Mouse (Mus musculus): ENCODE data around the gene Ror1. TPM values are rescaled to one million over a fixed set of nuclear protein-coding genes. Genes with fewer than 3 reads are reported as not detected.

Ror1 gene
- total RNA-seq, 2 experiments from 2014 or later: 0.59 to 0.93 TPM

GRCm38 (mm10) chr4:100108551-100108950 lies 13.0 kb downstream of the Ror1 start:
- intact Hi-C loops (cut with DNase I): no loop called here
- no peak for DNase-seq (ENCODE audit: low spot score in 2 of 2)

GRCm38 (mm10) chr4:100114148-100114547 lies 18.6 kb downstream of the Ror1 start:
- DNase-seq (ENCODE audit: low spot score in 2 of 2): no peak
- intact Hi-C loops (cut with DNase I): no loop called here

- intact Hi-C loops (cut with DNase I): no loop called here
- DNase-seq (ENCODE audit: low spot score in 2 of 2): no peak
These were observed 20.8 kb downstream of the Ror1 start for GRCm38 (mm10) chr4:100116366-100116765.

GRCm38 (mm10) chr4:100118676-100119075 lies 23.1 kb downstream of the Ror1 start:
- intact Hi-C loops (cut with DNase I): no loop called here
- no peak for DNase-seq (ENCODE audit: low spot score in 2 of 2)

- DNase-seq (ENCODE audit: low spot score in 2 of 2): no peak
- intact Hi-C loops (cut with DNase I): no loop called here
These were observed 23.8 kb downstream of the Ror1 start for GRCm38 (mm10) chr4:100119431-100119830.

GRCm38 (mm10) chr4:100120547-100120946 lies 25.0 kb downstream of the Ror1 start:
- intact Hi-C loops (cut with DNase I): no loop called here
- no peak for DNase-seq (ENCODE audit: low spot score in 2 of 2)

GRCm38 (mm10) chr4:100122436-100122835 lies 26.8 kb downstream of the Ror1 start:
- DNase-seq (ENCODE audit: low spot score in 2 of 2): no peak
- intact Hi-C loops (cut with DNase I): no loop called here

- DNase-seq (ENCODE audit: low spot score in 2 of 2): no peak
- intact Hi-C loops (cut with DNase I): no loop called here
These were observed 27.9 kb downstream of the Ror1 start for GRCm38 (mm10) chr4:100123519-100123918.

GRCm38 (mm10) chr4:100124056-100124455 lies 28.5 kb downstream of the Ror1 start:
- intact Hi-C loops (cut with DNase I): no loop called here
- no peak for DNase-seq (ENCODE audit: low spot score in 2 of 2)

GRCm38 (mm10) chr4:100124935-100125334 lies 29.3 kb downstream of the Ror1 start:
- intact Hi-C loops (cut with DNase I): no loop called here
- no peak for DNase-seq (ENCODE audit: low spot score in 2 of 2)

- intact Hi-C loops (cut with DNase I): no loop called here
These were observed 31.1 kb downstream of the Ror1 start for GRCm38 (mm10) chr4:100126531-100127310.

GRCm38 (mm10) chr4:100128026-100128922 lies 32.7 kb downstream of the Ror1 start:
- intact Hi-C loops (cut with DNase I): no loop called here
- DNase-seq (ENCODE audit: low spot score in 2 of 2): no peak

More at GRCm38 (mm10) chr4:100126531-100127310, 31.1 kb downstream of the Ror1 start:
- DNase-seq (ENCODE audit: low spot score in 2 of 2): no peak

- no peak for DNase-seq (ENCODE audit: low spot score in 2 of 2)
- intact Hi-C loops (cut with DNase I): no loop called here
These were observed 33.6 kb downstream of the Ror1 start for GRCm38 (mm10) chr4:100129201-100129600.

- intact Hi-C loops (cut with DNase I): no loop called here
- no peak for DNase-seq (ENCODE audit: low spot score in 2 of 2)
These were observed 35.3 kb downstream of the Ror1 start for GRCm38 (mm10) chr4:100130771-100131475.

GRCm38 (mm10) chr4:100131488-100131887 lies 35.9 kb downstream of the Ror1 start:
- intact Hi-C loops (cut with DNase I): no loop called here
- DNase-seq (ENCODE audit: low spot score in 2 of 2): no peak

- no peak for DNase-seq (ENCODE audit: low spot score in 2 of 2)
These were observed 36.7 kb downstream of the Ror1 start for GRCm38 (mm10) chr4:100132261-100132660.

GRCm38 (mm10) chr4:100136046-100136445 lies 40.5 kb downstream of the Ror1 start:
- intact Hi-C loops (cut with DNase I): no loop called here
- DNase-seq (ENCODE audit: low spot score in 2 of 2): no peak

More at GRCm38 (mm10) chr4:100132261-100132660, 36.7 kb downstream of the Ror1 start:
- intact Hi-C loops (cut with DNase I): no loop called here

- intact Hi-C loops (cut with DNase I): no loop called here
These were observed 41.7 kb downstream of the Ror1 start for GRCm38 (mm10) chr4:100137102-100137835.

GRCm38 (mm10) chr4:100141626-100142025 lies 46.0 kb downstream of the Ror1 start:
- intact Hi-C loops (cut with DNase I): no loop called here
- DNase-seq (ENCODE audit: low spot score in 2 of 2): no peak

More at GRCm38 (mm10) chr4:100137102-100137835, 41.7 kb downstream of the Ror1 start:
- no peak for DNase-seq (ENCODE audit: low spot score in 2 of 2)

Data from left cerebral cortex, postnatal 36 days (tissue).